Mouse (Mus musculus): ENCODE measurements at regions not wholly inside any gene's neighbourhood (a gene's known extent, or its start where the extent isn't known, plus 50 kb on each side); places are given as distances from the start of the nearest gene placed in this dataset.

GRCm38 (mm10) chr4:84204777-84205176, 470.3 kb downstream of the Bnc2 start:
- no peak for ATAC-seq (replicated peaks; ENCODE audit: low read depth, poor library complexity, severe bottlenecking)

GRCm38 (mm10) chr4:84208175-84208574, 466.9 kb downstream of the Bnc2 start:
- no peak for ATAC-seq (replicated peaks; ENCODE audit: low read depth, poor library complexity, severe bottlenecking)

GRCm38 (mm10) chr4:84209538-84209937, 465.5 kb downstream of the Bnc2 start:
- no peak for ATAC-seq (replicated peaks; ENCODE audit: low read depth, poor library complexity, severe bottlenecking)

- no peak for ATAC-seq (replicated peaks; ENCODE audit: low read depth, poor library complexity, severe bottlenecking)
Measured at GRCm38 (mm10) chr4:84211311-84211875, 463.7 kb downstream of the Bnc2 start.

GRCm38 (mm10) chr4:84212004-84212403, 463.1 kb downstream of the Bnc2 start:
- no peak for ATAC-seq (replicated peaks; ENCODE audit: low read depth, poor library complexity, severe bottlenecking)

- ATAC-seq (replicated peaks; ENCODE audit: low read depth, poor library complexity, severe bottlenecking) = no peak
Measured at GRCm38 (mm10) chr4:84214523-84214922, 460.6 kb downstream of the Bnc2 start.

GRCm38 (mm10) chr4:84218961-84219360, 456.1 kb downstream of the Bnc2 start:
- no peak for ATAC-seq (replicated peaks; ENCODE audit: low read depth, poor library complexity, severe bottlenecking)

- ATAC-seq (replicated peaks; ENCODE audit: low read depth, poor library complexity, severe bottlenecking) = no peak
Measured at GRCm38 (mm10) chr4:84222057-84222717, 452.9 kb downstream of the Bnc2 start.

- ATAC-seq (replicated peaks; ENCODE audit: low read depth, poor library complexity, severe bottlenecking) = no peak
Measured at GRCm38 (mm10) chr4:84222805-84223335, 452.2 kb downstream of the Bnc2 start.

GRCm38 (mm10) chr4:84224556-84224955, 450.5 kb downstream of the Bnc2 start:
- no peak for ATAC-seq (replicated peaks; ENCODE audit: low read depth, poor library complexity, severe bottlenecking)

Measured in common myeloid progenitor, adult 5-6 weeks (primary cell).